Mouse (Mus musculus): ENCODE measurements around the gene Plekhj1. TPM values are rescaled to one million over a fixed set of nuclear protein-coding genes. Genes with fewer than 3 reads are reported as not detected.

The Plekhj1 gene
- total RNA-seq, 2 experiments from 2014 or later = 57.1 to 57.8 TPM

GRCm38 (mm10) chr10:80755291-80756015, 43.0 kb downstream of the Plekhj1 start:
- no peak for DNase-seq (ENCODE audit: low spot score in 2 of 2)

GRCm38 (mm10) chr10:80754594-80755290, 43.7 kb downstream of the Plekhj1 start, which contains the start of gene Dot1l:
TSS of gene Dot1l (plus strand) at chr10:80755206.
- peak; percentile 96 to 98 for DNase-seq (ENCODE audit: low spot score in 2 of 2)

GRCm38 (mm10) chr10:80752079-80752625, 46.3 kb downstream of the Plekhj1 start:
- peak; percentile 26 to 61 for DNase-seq (ENCODE audit: low spot score in 2 of 2)

GRCm38 (mm10) chr10:80751188-80751832, 47.1 kb downstream of the Plekhj1 start:
- no peak for DNase-seq (ENCODE audit: low spot score in 2 of 2)

- no peak for DNase-seq (ENCODE audit: low spot score in 2 of 2)
These were observed 49.8 kb downstream of the Plekhj1 start for GRCm38 (mm10) chr10:80748609-80749008.

- peak; percentile 70 to 76 for DNase-seq (ENCODE audit: low spot score in 2 of 2)
These were observed 51.0 kb downstream of the Plekhj1 start for GRCm38 (mm10) chr10:80747410-80747809.

Small RNAs within 50 kb of the gene (microRNA-seq; reads per million reads assigned to microRNA genes)
- 4.2 to 5.0 reads per million in 2 experiments for gene Mir1982

Other genes with a start within 250 kb of the Plekhj1 start
- 10 to 100 TPM; 47.0 to 50.5 TPM for gene Rexo1, start 237.1 kb downstream of the Plekhj1 start, total RNA-seq (2021)
- 10 to 100 TPM; 40.1 to 44.3 TPM for gene Klf16, start 221.3 kb downstream of the Plekhj1 start, total RNA-seq (2021)
- gene Abhd17a, start 208.3 kb downstream of the Plekhj1 start, total RNA-seq (2021) = 100 to 1,000 TPM; 189 to 197 TPM
- 10 to 100 TPM; 38.5 to 40.7 TPM for gene Scamp4, start 195.8 kb downstream of the Plekhj1 start, total RNA-seq (2021)
- 1 to 10 TPM; 2.3 to 2.8 TPM for gene Adat3, start 195.7 kb downstream of the Plekhj1 start, total RNA-seq (2021)
- gene Gm49322, start 192.6 kb downstream of the Plekhj1 start, total RNA-seq (2021) = 1 to 10 TPM; 2.5 to 2.8 TPM
- gene Csnk1g2, start 175.8 kb downstream of the Plekhj1 start, total RNA-seq (2021) = 100 to 1,000 TPM; 176 to 180 TPM
- 10 to 100 TPM; 90.2 to 94.4 TPM for gene Btbd2, start 141.6 kb downstream of the Plekhj1 start, total RNA-seq (2021)
- 10 to 100 TPM; 50.5 to 51.5 TPM for gene Mknk2, start 120.5 kb downstream of the Plekhj1 start, total RNA-seq (2021)
- 10 to 100 TPM; 16.1 to 19.0 TPM for gene Mob3a, start 96.6 kb downstream of the Plekhj1 start, total RNA-seq (2021)
- gene Izumo4, start 96.4 kb downstream of the Plekhj1 start, total RNA-seq (2021) = 10 to 100 TPM; 44.8 to 54.7 TPM
- 100 to 1,000 TPM; 137 to 144 TPM for gene Ap3d1, start 56.4 kb downstream of the Plekhj1 start, total RNA-seq (2021)
- gene Dot1l, start 43.4 kb downstream of the Plekhj1 start, total RNA-seq (2021) = 10 to 100 TPM; 60.6 to 62.2 TPM
- 10 to 100 TPM; 41.0 to 45.9 TPM for gene Sf3a2, start 428 bp downstream of the Plekhj1 start, total RNA-seq (2021)
- 1 to 10 TPM; 2.4 to 2.9 TPM for gene Amh, start 6.6 kb upstream of the Plekhj1 start, total RNA-seq (2021)
- gene Jsrp1, start 14.9 kb upstream of the Plekhj1 start, total RNA-seq (2021) = 1 to 10 TPM; 2.1 to 2.6 TPM
- 100 to 1,000 TPM; 429 to 450 TPM for gene Oaz1, start 28.0 kb upstream of the Plekhj1 start, total RNA-seq (2021)
- gene Lingo3, start 45.4 kb upstream of the Plekhj1 start, total RNA-seq (2021) = 10 to 100 TPM; 32.6 to 35.5 TPM
- 10 to 100 TPM; 47.7 to 50.5 TPM for gene Lsm7, start 56.6 kb upstream of the Plekhj1 start, total RNA-seq (2021)
- 10 to 100 TPM; 71.2 to 71.4 TPM for gene Sppl2b, start 56.6 kb upstream of the Plekhj1 start, total RNA-seq (2021)
- gene Tmprss9, start 73.2 kb upstream of the Plekhj1 start, total RNA-seq (2021) = under 1 TPM; 0.38 to 0.44 TPM
- gene Timm13, start 102.3 kb upstream of the Plekhj1 start, total RNA-seq (2021) = 100 to 1,000 TPM; 161 to 172 TPM
- gene Lmnb2, start 119.6 kb upstream of the Plekhj1 start, total RNA-seq (2021) = 10 to 100 TPM; 18.2 to 21.5 TPM
- gene Gadd45b, start 131.4 kb upstream of the Plekhj1 start, total RNA-seq (2021) = 10 to 100 TPM; 14.0 to 17.6 TPM
- 100 to 1,000 TPM; 170 to 173 TPM for gene Gng7, start 216.3 kb upstream of the Plekhj1 start, total RNA-seq (2021)
- gene Diras1, start 227.0 kb upstream of the Plekhj1 start, total RNA-seq (2021) = 100 to 1,000 TPM; 100 to 105 TPM
- gene Slc39a3, start 238.8 kb upstream of the Plekhj1 start, total RNA-seq (2021) = 10 to 100 TPM; 63.9 to 70.2 TPM